Mouse (Mus musculus): ENCODE measurements around the gene Relt. TPM values are rescaled to one million over a fixed set of nuclear protein-coding genes. Genes with fewer than 3 reads are reported as not detected.

Relt gene
- polyA plus RNA-seq, 2 experiments from 2014 or later, result 14.5 to 16.3 TPM

DNA sequence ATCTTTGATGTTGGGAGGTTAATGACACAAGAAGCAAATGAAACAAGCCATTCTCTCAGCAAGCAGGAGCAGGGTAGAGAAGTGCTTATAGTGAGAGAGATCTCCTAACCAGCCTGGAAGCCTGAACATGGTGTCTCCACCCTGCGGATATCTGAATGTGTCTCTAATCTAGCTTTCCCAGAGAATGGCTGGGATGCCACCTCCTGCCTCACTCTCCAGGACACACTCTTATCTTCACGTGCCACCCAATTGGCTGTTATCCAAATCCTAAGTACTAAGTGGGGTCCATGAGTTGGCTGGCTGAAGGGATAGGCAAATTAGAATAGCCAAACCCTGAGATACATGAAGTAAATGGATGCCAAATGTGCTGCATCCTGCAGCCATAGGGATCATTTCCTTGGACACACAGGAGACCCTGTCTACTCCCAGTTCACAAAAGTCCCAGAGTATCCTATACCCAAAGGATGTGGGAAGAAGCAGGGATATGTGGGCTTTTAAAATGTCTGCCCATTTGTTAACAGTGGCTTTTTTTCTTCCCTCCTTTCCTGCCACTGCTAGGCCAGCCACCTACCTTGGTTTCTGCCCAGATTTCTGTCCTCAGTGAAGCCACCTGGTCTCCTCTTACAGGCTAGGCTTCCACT, 18.7 kb downstream of the Relt start:
- ATAC-seq, result no peak

DNA sequence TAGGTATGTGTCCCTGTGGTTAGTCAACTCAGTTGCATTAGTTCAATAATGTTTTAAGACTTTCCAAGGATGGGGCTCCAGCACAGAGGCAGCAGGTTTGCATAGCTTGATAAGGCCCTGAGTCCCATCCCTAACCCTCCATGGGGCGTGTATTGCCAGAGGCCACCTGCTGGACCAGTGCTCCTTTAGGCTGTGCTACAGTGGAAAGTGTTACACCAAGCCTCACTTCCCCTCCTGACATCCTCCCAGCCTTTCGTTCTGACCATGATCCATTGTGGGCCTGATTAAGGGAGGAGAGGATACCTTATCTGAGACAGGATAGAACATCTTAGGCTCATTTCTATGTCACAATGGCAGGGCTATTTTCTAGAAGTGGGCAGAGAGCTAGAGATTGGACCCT, 19.4 kb downstream of the Relt start:
- no peak for ATAC-seq

DNA sequence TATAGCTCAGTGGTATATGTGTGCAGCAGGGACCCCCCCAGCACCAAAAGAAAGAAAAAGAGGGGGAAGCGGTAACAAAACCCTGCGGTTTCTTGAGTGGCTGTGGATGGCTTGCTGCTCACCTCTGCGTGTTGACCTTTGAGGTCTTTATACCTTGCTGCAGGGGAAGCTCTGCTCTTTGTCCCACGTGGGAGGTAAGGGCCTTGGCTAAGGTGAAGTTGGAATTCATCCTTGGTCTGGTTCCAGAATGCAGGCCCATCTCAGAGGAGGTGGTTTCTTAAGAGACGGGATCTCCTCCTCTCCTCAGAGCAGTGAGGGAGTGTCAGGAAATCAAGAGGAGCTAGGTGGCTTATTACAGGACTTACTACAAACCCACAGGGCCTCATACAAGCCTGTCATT, 21.1 kb downstream of the Relt start:
- ATAC-seq, result no peak

DNA sequence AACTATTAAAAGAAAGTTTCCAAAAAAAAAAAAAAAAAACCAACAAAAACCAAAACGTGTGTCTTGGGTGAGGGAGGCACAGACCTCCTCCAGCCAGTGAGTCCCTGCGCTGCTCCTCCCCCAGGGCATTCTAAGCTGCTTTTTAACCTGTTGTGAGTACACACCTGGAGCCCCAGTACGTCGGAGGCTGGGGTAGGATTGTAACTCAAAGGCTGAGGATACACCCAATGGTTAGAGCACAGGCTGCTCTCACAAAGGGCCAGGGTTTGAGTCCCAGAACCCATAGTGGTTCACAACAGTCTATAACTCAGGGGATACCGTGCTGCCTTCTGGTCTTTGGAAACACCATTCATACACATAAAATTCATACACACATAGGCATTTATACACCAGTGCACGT, 21.6 kb downstream of the Relt start:
- no peak for ATAC-seq

DNA sequence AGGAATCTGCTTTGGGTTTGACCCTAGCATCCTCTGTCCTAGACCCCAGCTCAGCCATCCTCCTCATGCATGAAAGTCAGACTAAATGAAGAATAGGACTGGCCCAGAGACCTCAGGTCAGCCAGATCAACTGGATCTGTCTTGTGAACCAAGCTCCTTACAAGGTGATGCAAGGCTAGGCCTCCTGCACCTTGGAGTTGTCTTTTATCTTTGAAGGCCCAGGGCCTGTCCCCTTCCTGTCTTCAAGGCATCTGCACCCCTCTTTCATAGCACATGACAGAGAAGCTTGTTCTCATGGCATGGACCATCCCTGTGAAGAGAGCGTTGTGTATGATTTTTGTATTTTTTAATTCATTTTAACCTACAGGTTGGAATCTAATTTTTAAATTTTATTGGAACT, 22.3 kb downstream of the Relt start:
- ATAC-seq, result no peak

DNA sequence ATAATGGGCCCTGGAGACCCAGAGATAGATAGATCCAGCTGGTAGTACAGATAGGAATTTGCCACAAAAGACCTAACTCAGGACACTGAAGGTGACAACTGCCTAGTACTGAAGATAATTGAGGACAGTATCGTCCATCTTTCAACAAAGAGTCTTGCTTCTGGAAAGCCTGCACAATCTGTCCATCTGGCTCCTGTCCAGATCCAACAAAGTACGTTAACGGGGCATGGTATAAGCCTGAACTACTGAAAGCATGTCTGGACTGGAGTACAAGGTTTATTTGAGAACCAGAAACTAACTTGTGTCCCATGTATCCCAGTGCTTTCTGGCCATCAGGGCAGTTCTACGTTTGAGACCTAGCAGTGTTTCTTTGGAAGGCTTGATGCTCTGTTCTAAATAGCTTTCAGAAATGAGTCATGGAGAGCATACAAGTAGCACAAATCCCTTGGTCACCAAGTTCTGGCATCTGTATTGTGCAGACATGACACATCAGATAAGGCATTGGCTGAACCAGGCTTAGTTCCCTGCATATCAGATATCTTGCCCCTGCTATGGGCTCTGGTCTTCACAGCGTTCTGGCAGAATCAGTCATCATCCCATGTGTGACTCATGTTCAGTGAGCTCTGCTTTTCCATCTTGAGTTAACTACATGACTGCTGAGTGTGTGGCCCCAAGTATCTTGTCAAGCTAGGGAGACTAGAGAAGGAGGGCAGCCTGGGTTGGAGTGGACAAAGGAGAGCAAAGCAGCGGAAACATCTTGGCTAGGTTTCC, 23.4 kb downstream of the Relt start:
- no peak for ATAC-seq

DNA sequence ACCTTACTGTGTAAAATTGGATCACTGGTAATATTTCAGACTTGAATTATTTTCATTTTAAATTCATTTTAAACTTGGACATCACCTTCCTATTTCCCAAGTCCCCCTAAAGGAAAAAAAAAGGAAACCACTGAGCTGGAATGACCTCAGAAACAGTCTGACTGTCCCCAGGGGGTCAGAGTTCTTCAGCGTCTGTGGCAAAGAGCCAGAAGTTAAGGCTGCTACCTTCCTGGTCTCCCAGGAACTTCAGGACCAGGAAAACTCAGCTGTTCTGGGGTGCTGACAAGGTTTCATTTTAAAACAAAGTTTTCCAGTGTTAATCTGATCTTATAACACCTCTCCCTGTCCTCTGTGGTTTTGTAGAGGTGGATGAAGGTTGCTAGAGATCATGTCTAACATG, 25.5 kb downstream of the Relt start:
- no peak for ATAC-seq

DNA sequence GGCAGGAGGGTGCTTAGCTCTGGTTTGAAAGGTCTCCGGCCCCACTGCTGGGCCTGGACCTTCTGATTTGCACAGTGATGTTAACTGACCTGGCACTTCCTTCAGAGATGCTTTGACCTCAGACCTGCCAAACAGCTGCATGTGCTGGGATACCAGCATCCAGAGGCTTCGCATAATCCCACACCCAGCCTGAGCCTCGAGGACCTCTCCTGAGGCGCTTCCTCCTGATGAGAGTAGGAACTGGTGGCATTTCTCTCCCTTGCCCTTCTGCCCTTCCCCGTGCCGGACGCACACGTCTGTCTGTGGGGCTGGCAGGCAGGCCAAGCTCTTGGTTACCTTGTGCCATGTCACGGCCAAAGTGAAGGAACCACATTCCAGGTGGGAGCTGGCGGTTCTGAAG, 26.6 kb downstream of the Relt start:
- no peak for ATAC-seq

DNA sequence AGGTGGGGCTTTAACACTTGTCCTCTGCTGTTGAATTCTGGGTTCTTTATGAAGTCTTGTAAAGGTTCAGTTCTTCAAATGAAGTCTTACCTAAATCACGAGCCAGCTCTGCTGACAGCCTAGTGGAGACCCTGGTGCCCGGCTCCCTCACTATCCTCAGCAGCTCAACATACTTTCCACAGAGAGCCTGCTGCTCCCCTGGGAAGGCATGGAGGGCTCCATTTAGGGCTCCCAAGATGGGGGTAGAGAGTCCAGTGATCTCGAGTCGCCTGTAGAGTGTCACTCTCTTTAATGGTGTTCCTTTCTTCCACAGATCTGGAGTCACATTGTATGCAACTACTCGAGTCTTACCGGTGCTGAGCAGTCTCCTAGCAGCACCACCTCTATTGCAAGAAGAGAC, 27.5 kb downstream of the Relt start:
- ATAC-seq, result no peak

DNA sequence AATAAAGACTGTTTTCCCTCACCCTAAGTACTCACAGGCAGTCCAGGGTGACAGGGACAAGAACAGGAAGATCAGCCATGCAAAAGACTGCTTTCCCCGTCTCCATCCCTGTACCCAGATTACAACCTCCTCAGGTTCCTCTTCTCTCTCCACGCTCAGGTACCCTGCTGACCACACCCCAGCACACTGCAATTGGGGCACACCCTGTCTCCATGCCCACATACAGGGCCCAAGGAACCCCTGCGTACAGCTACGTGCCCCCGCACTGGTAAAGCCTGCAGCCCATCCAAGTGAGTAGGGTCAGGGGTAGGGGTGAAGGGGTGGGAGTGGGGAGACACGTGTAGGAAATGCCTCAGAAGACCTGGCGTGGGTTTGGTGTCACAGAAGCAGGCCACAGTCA, 28.1 kb downstream of the Relt start:
- ATAC-seq, result no peak

DNA sequence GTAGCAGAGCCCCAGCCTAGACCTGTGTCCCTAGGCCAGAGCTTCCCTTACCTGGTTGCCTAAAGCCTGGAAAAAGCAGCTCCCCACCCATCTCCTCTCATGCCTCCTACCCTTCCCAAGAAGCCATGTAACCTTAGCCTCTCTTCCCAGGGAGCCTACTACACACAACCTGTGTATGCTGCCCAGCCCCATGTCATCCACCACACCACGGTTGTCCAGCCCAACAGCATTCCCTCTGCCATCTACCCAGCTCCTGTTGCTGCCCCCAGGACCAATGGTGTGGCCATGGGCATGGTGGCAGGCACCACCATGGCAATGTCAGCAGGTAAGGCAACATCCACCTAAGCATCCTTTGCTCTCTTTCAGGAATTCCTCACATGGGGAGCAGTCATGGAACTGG, 29.4 kb downstream of the Relt start:
- no peak for ATAC-seq

DNA sequence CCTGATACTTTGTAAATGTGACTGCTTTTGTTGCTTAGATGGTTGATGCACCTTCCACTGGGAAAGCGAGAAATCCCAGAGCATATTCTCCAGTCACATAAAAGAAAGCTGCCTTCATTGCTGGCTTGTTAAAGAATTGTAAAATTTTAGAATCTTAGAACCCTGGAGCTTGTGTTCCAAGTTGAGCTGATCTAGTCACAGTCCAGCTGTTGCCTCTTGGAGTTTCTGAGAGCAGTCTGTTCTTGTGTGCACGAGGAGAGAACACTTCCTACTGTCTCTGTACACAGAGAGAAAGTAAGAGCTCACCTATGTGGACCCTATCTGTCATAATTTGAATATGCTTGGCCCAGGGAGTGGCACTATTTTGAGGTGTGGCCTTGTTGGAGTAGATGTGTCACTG, 34.7 kb downstream of the Relt start:
- ATAC-seq, result no peak

DNA sequence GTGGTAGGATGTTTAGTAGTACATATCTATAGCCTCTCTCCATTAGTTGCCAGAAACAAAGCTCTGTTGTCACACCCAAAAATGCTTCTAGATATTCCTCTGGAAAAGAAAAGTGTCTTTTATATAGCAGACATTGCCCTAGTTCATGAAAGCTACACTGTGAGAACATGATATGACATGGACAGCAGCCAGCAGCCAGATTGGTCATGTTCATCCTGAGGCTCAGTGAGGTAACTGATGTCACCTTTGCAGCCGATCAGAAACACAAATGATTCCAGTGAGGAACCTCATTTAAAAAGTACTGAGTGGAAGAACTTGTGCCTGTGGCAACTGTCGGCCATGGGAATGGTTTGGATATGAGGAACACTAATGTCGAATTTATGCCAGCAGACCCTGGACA, 38.6 kb downstream of the Relt start:
- no peak for ATAC-seq

DNA sequence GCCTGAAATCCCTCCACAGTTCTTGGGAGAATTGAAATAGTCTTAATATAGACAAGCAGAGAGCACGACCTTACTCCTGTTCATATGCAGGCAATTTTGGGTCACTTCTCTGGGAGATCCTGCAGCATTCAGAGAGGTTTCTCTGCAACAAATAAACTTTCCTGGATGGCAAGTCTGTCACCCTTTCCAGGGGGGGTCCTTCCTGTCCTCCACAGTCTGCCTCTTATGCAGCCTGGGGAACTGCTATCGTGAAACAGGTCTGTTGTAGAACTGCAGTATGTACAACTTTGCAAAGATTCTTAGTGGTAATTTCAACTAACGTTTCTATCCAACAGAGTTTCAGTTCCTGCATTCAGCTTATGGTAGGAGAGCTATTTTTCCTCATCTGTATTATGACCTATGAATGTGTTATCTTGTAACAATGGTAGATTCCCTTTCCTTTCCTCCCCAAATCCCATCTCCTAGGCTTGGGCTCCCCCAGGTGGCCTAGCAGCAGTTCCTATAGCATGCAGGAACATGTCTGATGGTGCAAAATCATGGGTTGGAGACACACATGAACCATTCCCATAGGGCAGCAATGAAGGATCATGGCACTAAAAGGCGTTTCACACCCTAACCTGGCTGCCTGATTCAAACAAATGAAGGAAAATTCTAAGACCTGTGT, 44.7 kb downstream of the Relt start:
- no peak for ATAC-seq

DNA sequence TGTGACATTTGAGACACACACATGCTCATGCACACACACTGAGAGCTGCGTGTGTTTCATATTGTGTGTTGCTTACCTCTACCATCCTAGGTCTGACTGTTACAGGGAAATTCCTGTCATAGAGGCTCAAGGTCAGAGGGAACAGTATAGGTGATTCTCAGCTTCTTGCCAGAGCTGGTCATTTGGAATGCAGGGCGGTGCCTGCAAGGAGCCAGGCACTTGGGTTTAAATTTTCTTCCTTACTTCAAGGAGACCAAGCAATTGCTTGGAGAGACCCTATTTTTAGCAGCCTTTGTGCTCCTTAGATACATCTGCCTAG, 45.8 kb downstream of the Relt start:
- no peak for ATAC-seq

DNA sequence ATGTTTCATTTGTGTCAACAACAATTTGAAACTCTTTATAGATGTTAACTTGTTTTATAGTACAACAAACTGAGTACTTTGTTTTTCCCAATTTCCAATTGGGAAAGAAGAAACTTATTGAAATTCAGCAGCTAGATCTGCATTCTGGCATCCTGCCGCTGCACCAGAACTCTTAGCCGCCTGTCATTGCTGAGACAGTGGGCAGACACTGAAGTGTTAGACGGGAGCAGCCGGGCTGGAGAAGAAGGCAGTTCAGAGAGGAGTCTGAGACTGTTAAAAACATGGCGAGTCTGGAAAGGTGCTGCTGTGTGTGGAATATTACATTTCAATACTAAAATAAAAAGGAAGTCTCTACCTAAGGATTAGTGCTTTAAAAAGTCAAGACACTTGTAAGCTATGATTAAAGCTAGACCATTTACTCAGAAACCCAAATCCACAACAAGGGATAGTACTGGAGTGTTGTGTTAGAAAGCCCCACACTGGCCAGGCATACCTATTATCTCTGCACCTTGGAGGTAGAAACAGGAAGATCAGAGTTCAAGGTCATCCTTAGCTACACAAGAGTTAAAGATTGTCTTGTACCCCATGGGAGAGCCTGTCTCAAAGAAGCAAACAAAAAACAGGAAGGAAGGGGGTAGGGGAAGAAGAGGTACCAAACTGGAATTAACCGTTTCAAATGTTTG, 46.3 kb downstream of the Relt start:
- no peak for ATAC-seq

DNA sequence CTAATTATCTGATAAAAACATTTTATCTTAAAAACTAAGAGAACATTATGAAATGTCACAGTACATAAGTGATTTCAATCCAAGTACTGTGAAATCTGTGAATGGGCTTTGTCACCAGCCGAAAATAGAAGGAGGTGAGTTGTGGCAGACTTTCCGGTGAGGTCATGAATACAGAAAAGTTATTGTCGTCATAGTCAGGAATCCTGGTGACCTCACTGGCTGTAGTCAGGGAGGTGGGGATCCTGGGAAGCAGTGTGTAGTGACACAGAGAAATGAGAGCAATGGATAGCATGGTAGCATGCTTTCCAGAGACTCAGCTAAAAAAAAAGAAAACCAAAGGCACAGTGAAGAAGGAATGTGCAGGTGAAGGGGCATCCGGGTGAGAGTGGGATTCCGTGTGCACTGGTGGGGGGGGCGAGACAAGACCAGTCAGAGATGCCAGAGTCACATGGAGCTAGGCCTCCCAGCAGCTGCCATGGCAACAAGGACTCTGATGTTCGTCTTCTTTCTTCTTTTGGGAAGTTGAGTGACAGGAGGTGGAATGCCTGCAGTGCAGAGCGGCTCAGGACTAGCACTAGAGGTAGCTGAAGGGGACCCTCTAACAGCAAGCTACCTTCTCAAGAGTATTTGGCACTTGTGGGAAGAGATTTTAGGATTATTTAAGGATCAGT, 47.2 kb downstream of the Relt start:
- no peak for ATAC-seq

DNA sequence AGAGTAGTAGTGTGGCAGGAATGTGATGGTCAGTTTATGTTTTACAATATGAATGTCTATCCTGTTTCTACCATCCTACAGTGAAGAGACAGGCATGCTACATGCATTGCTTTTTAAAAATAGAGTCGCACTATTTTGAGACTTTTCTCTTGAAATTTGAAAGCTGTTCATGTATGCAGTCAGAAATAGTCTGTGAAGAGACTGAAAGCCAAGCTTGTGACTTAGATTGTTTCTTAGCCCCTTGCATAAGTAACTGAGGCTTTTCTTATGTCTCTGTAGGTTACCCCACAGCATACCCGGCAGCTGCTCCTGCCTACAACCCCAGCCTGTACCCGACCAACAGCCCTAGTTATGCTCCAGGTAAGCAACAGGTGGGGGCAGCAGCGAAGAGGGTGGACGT, 50.6 kb downstream of the Relt start:
- ATAC-seq, result no peak

DNA sequence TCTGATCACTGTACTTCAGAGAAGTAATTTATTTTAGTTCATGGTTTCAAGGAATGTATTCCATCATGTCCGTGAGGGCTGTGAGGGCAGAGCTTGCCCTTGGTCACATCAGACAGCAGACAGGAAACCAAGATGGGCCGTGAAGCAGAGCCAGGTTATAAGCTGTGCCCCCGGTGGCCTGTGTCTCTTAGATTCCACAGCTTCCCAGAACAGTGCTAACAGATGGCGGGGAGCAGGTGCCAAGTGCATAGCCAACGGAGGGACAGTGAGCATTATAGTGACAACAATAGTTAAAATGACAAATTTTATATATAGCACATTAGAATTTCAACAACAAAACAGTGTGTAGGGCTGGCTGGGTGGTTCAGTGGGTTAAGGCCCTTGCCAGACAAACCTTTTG, 51.3 kb downstream of the Relt start:
- ATAC-seq, result no peak

DNA sequence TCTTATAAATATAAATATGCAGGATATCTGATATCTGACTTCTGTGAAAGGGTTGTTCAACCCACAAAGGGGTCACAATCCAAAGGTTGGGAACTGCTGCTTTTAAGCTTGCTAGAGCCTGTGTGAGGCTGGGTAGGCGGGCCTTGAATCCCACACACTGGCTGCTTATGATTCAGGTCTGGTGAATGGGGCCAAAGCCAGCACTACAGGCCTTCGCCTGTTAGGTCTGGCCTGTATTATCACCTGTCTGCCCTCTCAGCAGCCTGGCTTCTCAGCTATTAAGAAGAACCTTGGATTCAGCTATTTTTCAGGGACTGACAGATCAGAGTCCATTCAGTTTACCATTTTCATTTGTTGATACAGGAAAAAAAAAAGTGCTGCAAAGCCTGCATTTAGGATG, 57.9 kb downstream of the Relt start:
- no peak for ATAC-seq

DNA sequence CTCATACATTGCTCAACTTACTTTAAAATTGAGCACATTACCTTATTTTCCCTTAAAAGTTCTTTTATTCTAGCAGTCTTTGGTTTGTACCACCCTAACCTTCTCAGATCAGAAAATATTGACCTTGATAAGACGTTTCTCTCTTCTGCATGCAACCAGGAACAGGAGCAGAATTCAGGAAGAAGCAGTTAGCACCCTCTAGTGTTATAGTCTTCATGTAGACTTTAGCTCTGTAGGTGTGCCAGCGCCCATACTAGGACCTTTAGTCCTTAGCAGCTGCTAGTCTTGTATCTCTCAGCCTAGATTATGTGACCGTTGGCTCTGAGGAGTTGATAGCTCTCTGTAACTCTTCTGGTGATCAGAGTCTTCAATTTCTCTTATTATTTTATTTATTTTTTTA, 64.4 kb downstream of the Relt start:
- ATAC-seq, result no peak

All from activated CD4-positive, CD25-positive, alpha-beta regulatory T cell, adult 4 months (primary cell).